Mouse (Mus musculus) left cerebral cortex, postnatal 10 days (tissue): ENCODE measurements around the gene Gm28053. TPM values are rescaled to one million over a fixed set of nuclear protein-coding genes. Genes with fewer than 3 reads are reported as not detected.

Source experiments
- DNase-seq, 2 experiments: peaks; one replicate each; pipeline ENCODE4 v3.0.0; 2021 to 2022; ENCODE audit warnings: low spot score in 2 of 2, mixed read lengths in 1 of 2; ENCODE audit errors: extremely low spot score in 1 of 2
- intact Hi-C: fragments of 180-260 bp; cut with DNase I; formaldehyde crosslinking; loops from one replicate; pipeline ENCODE4 v1.15.1; 2025
- total RNA-seq, 2 experiments: library from RNA; stranded (reverse); gene quantifications; 2 replicates each; pipeline ENCODE4 v1.2.3; 2021

Gm28053 gene
- total RNA-seq, 2 experiments from 2014 or later = not detected

DNA sequence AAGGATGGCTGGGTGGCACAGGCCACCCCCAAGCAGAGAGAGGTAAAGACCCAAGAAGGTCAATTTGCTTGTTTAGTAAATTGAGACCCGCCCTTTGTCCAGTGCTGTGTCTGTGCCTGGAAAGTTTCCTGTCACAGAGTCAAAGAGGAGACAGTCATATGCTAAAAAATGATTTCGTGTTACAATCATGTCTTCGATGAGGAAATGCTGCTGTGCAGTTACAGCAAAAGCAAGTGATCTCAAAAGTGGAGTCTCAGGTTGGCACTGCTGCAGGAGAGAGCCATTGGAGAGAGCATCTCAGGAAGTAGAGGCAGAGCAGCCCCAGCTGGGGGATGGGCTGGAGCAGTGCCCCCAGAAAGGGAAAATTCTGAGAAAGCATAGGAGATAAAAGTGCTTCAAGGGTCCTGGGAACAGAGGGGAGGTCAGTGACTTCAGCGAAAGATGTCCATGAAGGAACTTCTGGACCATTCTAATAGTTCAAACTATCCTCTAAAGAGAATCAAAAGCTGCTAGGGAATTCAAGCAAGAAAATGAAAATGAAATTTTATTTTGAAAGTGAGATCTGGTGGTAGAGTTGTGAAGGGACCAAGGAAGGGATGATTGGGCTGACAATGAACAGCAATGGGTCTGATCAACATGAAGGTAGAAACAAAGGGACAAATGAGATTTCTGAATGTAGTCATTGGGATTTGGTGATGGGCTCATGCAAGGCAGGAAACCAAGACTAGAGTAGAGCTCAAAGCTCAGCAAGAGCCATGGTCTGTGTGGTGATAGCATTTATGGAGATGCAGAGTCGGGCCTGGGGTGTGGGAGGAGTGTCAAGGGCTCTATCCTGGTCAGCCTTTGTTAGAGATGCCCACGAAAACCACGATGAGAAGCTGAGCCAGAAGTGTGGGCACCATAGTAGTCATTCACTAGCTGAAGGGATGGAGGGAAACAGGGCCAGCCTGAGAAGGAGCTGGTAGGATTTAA, 32.4 kb upstream of the Gm28053 start:
- DNase-seq = no peak
- intact Hi-C loops = no loop called here

DNA sequence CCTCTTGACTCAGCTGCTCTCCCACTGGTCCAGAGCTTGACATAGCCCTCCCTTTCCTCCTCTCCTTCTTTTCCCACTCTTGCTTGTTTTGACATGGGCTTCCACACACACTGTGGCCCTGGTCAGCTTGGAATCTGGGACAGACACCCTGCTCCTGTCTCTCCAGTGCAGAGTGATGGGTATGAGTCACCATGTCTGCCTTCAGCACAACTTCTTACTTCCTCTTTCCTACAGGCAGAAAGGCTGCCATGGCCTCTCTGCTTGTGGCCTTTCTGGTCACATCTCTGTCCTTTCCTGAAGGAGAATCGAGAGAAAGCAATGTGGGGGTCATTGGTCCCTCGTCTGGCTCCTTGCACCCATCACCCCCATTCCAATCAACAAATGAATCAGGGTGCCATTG, 31.3 kb upstream of the Gm28053 start:
- no peak for DNase-seq
- intact Hi-C loops = no loop called here

DNA sequence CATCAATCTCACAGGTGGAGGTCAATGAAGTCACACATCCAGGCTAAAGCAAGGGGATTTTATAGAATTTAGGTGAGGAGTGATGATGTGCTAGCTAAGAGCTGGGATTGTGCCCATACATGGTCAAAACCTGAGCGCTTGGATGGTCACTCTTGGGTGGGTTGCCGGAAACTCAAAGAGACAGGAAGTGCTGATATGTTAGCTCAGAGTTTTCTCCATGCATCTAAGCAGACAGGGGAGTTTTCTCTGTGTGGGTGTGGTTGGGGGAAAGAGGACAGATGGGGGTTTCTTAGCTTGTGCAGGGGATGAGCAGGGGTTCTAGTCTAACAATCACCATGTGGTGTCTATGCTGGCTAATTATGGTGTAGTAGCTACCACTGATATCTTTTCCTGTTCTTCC, 29.1 kb upstream of the Gm28053 start:
- DNase-seq = no peak
- intact Hi-C loops = no loop called here

DNA sequence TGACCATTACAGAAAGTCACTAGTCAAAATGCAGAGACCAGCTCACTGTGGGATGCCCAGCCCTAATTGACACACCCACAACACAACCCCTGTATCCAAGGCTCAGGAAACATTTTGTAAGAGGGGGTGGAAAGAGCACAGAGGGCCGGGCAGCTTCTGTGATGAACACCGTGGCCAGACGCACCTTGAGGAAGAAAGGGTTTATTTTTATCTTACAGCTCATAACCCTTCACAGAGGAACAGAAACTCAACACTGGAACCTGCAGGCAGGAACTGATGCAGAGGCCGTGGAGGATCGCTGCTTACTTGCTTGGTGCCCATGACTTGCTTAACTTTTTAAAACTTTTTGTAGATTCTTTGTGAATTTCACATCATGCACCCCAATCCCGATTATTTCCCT, 25.4 kb upstream of the Gm28053 start:
- DNase-seq = no peak
- intact Hi-C loops = no loop called here

DNA sequence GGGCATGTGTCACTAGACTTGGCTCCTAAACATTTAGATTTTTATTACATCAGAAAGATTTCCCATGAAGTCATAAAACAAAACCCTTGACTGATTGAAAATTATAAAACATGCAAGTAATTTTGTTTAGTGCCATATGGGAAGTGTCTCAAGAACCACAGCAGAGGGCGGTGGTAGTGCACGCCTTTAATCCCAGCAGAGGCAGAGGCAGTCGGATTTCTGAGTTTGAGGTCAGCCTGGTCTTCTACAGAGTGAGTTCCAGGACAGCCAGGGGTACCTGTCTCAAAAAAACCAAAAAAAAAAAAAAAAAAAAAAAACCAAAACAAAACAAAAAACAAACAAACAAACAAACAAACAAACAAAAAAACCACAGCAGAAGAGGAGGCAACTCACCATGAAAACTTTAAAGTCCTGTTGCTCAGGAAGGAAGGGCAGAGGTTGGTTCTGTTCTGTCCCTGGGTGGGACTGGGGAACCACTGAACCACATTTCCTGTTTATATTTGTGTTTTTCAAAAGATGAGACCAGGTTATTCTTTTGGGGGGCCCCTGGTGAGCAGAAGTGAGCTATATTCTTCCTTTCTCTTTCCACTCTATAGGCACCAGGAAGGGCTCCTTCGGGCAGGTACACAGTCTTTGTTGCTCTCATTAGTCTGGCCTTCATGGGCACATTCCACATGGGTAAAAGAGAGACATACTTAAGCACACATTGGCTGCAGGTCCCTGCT, 21.4 kb upstream of the Gm28053 start:
- intact Hi-C loops = no loop called here
- no peak for DNase-seq

DNA sequence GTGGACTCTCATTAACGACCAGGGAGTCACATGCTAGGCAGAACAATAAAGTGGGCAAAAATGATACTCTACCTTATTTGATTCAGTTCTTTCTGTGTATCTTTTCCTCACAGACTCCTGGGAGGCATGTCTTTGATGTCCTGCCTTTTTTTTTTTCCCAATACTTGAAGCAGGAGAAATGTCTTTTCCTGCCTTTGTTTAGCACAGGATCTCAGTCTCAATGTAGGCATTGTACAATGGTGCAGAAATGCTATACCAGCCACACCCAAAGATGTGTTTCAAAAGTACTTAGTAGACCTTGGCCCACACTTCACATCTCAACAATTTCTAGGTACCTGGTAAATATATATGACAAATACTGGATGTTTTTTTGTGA, 20.9 kb upstream of the Gm28053 start:
- DNase-seq = no peak
- intact Hi-C loops = no loop called here

DNA sequence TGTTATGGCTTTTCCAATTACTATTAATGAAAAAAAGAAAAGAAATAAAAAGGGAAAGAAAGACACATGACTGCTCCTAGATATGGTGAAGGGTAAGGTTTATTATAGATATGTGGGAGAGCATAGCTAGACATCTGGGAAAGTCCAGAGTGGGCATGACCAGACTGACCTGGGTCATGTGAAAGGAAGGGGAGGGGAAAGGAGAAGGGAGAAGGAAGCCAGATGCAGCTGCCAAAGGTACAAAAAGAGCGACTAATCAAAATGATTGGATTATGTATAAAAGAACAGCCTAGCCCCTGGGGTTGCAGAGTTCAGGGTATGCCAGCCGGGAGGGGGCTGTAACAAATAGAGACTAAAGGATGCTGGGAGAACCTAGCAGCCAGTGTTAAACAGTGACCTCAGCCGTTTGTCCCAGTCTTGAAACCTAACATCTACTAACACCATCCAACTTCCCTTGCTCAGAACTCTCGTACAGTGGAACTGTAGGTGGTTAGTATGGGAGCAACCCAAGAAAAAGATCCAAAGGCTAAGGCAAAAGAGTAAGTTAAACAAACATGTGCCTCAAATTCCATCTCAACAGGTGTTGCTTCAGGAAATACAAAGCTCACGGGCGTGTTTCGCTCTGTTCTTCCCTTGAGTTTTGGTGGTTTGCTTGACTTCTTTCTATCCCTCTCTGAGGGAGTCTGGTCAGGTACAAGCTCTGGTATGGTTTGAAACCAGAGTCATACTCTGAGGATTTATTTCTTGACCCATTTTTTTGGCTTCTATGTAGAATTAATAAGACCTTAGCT, 20.1 kb upstream of the Gm28053 start:
- no peak for DNase-seq
- intact Hi-C loops = no loop called here

DNA sequence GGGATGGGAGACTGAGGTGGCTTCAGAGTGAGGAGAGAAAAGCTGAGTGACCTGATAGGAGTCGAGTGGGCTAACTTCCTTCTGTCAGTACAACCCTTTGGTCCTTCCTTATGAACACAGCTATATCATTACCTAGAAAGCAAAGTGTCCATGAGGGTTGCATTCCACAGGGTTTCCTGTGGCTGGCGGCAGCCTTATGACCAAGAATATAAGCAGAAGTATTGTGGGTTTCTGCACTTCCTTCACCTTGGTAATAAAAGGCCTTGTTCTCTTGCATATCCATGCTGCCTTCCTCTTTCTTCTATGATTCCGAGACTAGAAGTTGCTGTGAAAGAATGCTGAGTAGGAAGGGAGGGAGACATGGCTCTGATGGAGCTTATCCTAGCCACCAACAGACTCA, 19.5 kb upstream of the Gm28053 start:
- no peak for DNase-seq
- intact Hi-C loops = no loop called here

DNA sequence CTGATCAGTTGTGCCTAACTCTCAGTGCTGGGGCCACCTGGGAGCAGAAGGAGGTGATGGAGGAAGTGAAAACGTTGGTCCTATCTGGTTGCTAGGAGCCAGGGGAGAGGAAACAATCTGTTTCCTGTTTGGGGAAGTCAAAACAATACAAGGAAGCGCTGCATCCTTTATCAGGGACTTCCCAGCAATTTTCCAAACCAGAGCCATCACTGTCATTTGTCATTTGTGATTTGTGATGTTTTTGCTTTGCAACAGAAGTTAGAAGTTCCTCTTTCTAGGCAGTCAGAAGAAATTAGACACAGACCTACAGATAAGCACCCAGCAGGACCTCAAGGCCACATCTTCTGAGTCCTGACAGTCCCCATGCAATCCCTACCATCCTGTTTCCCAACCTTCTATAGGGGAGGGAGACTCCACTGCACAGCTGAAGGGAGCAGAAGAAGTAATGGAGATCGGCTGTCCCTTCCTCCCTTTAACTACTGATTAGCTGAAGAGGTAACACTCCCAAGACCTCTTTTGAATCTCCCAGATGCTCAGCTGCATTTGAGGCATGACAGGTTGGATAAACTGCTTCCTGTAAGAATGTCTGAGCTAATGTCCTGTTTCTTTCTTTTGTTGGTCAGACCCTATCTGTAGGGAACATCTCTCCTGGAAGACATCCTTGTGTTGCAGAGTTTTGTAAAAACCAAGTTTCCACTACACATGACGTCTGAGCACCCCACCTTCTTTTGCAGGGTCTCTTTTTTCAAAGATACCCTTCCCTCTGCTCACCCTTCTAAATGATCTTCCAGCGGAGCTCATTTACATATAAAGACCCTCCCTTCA, 17.9 kb upstream of the Gm28053 start:
- no peak for DNase-seq
- intact Hi-C loops = no loop called here

DNA sequence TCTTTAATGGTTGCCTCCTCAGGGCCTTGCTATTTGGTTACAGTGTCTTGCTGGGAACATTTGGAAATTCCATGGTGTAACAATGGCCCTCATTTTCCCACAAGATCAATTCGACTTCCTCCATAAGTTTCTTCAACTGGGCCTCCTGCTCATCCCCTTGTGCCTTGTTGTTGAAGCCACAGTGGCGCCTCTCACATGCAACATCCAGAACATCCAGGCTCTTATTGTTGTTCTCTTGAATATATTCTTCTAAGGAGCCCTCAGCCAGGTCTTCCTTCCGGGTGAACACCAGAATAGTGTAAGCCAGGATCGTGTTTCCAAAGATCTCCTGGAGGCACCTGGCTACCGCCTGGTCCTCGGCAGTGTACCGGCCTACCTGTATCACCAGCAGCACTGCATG, 16.3 kb upstream of the Gm28053 start:
- intact Hi-C loops = no loop called here
- no peak for DNase-seq

DNA sequence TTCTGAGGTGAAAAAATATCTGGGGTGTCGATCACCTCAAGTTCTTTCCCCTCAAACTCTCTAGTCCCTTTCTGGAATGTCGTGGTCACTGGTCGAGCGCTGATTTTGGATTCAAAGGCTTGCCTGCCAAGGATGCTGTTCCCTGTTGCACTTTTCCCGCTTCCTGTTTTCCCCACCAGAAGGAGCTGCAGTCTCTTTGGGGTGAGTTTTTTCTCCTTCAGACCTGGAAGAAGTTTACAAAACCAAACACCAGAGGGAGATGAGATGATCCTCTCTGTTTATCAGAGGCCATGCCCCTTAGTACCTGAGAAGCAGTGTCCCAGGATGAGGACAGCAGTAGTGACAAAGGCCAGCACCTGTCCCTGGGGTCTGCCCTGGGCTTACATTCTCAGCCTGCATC, 15.8 kb upstream of the Gm28053 start:
- intact Hi-C loops = no loop called here

DNA sequence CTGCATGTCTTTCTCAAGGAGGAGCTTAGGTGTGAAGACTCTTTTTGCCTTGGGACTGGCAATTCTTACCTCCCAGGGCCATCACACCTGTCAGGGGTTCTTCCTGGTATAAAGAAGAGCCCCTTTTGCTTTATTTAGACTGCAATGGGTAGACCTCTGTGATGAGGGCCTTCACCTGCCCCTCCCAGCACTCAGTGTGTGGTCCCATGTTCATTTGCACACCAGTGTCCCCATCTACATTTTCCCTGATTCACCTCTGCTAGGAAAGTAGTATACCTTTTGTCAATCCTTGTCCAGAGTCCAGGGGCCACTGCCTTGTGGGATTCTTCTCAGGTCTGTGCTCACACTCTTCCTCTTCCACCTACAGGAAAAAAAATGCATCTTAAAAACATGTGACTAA, 14.3 kb upstream of the Gm28053 start:
- no peak for DNase-seq
- intact Hi-C loops = no loop called here

More for the DNA sequence above, 15.8 kb upstream of the Gm28053 start:
- DNase-seq = no peak

DNA sequence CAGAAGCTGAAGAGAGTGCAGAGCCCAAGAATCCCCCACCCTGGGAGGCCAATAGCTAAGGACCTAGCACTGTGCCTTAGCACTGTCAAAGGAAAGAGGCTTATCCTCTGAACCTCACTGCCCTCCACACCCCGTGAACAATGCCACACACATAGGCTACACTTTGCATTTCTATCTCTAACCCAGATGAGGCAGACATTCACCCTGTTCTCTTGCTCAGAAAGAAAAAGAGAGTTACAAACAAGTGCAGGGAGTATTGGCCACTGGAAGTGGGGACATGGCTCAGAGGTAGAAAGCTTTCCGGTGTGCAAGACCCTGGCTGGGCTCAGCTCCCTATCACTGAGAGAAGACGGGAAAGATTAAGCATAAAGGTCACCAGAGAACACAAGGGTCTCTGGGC, 12.3 kb upstream of the Gm28053 start:
- intact Hi-C loops = no loop called here
- no peak for DNase-seq

DNA sequence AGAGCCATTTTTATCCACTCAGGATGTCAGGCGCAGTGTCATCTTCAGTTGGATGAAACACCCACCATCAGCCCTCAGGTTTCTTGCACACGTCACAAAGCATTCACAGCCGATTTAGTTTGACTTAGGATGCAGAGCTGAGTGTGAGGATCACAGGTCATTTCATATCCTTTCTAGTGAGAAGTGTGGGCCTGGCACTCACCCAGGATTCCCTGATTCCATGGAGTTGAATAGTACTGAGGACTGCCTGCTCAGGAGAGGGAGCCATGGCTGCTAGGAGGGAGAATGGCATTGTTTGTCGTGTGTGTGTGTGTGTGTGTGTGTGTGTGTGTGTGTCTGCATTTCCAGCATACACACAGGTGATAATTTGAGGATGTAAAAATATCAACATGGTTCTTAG, 1.9 kb downstream of the Gm28053 start:
- no peak for DNase-seq
- intact Hi-C loops = no loop called here

DNA sequence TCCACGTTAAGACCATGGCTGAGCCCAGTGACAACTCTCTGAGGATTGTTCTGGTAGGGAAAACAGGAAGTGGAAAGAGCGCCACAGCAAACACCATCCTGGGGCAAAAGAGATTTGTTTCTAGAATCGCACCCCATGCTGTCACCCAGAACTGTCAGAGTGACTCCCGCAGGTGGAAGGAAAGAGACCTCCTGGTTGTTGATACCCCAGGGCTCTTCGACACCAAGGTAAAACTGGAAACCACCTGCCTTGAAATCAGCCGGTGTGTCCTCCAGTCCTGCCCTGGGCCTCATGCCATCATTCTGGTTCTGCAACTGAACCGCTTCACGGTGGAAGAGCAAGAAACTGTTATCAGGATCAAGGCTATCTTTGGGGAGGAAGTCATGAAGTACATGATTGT, 5.1 kb downstream of the Gm28053 start:
- intact Hi-C loops = no loop called here
- DNase-seq = no peak

DNA sequence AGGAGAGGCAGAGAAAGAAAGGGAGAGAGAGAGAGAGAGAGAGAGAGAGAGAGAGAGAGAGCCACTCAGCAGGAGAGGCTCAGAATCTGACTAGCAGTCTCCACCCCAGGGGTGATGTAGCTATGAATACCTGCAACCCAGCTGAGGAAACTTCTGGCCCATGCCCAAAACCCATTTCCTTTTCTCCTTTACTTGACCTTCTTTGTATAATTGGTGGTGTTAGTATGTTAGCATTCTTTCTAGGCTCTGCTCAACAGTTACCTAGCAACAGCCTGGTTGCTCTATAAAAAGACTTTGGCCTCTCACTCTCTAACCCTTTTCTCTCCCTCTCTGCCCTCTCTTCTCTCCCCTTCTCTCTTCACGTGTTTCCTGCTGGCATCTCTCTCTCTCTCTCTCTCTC, 7.1 kb downstream of the Gm28053 start:
- peak; percentile 25 to 65 for DNase-seq
- intact Hi-C loops = no loop called here

DNA sequence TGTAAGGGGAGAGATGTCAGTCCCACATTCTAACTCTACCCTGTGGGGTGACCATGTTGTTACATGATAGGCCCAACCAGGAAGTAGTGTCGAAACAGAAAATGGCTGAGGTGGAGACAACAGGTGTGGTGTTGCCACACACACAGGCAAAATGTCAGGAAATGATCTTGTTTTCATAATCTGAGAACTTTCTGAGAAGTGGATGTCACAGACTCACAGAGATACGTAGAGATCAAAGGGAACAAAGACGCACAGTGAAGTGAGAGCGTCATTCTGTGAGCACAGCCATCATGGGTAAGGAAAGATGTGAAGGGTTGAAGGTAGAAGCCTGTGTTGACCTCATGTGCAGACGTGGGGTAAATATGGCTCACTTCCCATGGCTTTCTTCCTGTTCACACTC, 9.4 kb downstream of the Gm28053 start:
- DNase-seq = no peak
- intact Hi-C loops = no loop called here

DNA sequence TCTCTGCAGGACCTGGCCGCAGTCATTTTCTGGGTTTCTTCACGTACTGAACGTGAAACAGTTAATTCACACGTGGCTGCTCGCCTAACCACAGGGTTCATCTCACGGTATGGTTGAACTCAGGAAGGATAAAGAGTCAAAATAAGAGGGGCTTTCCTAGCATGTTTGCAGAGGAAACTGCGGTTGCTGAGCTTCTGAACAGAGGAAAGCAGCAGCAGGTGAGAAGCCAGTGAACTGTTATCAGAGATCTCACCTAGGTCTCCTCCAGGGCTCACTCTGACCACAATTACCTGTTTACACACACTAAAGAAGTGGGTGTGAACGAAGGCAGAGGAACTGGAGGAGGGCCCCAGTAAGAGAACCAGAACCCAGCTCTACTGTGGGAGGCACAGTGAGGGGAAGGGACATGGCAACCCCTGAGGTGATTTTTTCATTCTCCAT, 14.5 kb downstream of the Gm28053 start:
- intact Hi-C loops = no loop called here
- no peak for DNase-seq

DNA sequence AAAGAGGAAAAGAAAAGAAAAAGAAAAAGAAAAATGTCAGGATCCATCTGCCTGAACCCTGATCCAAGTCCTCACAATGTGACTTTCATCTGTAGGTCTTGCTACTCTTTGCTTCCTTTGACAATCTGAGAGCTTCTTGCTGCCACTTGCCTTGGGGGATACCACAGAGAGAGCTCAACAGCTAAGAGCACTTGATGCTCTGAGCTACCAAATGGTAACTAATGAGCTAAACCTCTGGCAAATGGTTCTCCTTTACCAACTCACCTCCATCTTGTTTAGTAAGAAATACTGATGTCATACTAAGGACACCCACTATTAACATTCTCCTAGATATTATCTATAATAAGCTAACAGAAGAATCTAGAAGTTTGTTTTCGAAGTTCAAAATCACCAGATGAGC, 15.3 kb downstream of the Gm28053 start:
- no peak for DNase-seq
- intact Hi-C loops = no loop called here
